Mouse (Mus musculus): ENCODE data around the gene Qpctl. TPM values are rescaled to one million over a fixed set of nuclear protein-coding genes. Genes with fewer than 3 reads are reported as not detected.
A peak's percentile ranks its signal among the peaks of the same experiment; 100 is the strongest.

The Qpctl gene
- total RNA-seq, 1 experiment from 2014 or later = 2.4 TPM

DNA sequence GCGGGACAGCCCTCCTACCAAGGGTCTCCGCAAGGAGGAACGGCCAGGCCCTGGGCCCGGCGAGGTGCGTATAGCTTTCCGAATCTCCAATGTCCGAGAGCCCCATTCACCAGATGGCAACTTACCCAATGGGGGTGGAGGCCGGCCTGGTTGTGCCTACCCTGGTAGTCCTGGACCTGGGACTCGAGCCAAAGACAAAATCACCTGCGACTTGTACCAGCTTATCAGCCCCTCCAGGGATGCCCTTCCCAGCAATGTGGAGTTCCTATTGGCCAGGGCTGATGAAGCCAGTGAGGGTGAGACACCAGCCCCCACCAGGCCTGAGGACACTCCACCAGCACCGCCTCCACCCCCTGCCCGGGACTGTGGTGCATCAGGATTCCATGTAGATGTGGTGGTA, 12.9 kb downstream of the Qpctl start:
- no peak for ATAC-seq (replicated peaks; ENCODE audit: insufficient number of reproducible peaks, low FRiP score, low TSS enrichment, poor library complexity, severe bottlenecking)

DNA sequence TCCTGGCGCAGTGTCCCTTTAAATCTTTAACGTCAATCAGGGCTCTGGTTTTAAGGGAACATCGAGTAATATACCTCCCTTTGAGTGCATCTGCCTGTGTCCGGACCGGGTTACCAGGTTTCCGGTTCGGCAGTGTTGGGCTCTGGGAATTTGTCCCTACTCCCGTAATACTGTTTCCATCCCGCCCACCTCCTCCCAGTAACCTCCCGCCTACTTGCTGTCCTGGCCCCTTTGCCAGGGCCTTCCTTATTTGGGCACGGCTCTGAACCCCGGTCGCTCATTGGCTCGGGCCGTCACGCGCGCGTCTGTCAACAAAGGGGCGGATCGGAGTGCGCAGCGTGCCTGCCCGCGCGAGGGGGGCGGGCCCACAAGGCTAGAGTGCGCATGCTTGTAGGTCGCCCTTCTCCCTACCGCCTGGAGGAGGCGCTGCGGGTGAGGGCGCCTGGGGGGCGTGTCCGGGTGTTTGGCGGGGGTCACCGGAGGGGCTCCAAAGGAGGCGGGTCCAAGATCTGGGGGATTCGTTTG, 17.7 kb downstream of the Qpctl start:
- ATAC-seq (replicated peaks; ENCODE audit: insufficient number of reproducible peaks, low FRiP score, low TSS enrichment, poor library complexity, severe bottlenecking) = peak; percentile 92

GRCm38 (mm10) chr7:19130657-19131056, 18.4 kb downstream of the Qpctl start:
- ATAC-seq (replicated peaks; ENCODE audit: insufficient number of reproducible peaks, low FRiP score, low TSS enrichment, poor library complexity, severe bottlenecking) = no peak

- no peak for ATAC-seq (replicated peaks; ENCODE audit: insufficient number of reproducible peaks, low FRiP score, low TSS enrichment, poor library complexity, severe bottlenecking)
Measured at GRCm38 (mm10) chr7:19129396-19129795, 19.7 kb downstream of the Qpctl start.

DNA sequence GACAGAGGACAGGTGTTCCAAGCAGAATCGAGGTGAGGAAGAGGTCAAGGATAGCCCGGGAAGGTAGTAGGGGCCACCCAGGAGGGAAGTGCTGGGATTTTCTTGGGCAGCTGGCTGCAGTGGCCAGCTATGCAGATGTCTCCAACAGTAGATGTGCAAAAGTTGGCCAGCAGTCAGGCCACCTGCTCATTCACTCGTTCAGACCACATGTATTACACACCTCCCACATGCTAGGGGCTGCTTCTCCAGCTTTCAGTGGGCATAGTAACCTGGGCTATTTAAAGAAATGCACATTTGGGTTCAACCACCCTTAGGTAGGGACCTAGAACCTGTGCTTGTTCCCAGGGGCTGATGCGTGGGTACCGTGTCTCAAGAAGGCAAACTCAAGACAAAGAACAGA, 21.3 kb downstream of the Qpctl start:
- no peak for ATAC-seq (replicated peaks; ENCODE audit: insufficient number of reproducible peaks, low FRiP score, low TSS enrichment, poor library complexity, severe bottlenecking)

DNA sequence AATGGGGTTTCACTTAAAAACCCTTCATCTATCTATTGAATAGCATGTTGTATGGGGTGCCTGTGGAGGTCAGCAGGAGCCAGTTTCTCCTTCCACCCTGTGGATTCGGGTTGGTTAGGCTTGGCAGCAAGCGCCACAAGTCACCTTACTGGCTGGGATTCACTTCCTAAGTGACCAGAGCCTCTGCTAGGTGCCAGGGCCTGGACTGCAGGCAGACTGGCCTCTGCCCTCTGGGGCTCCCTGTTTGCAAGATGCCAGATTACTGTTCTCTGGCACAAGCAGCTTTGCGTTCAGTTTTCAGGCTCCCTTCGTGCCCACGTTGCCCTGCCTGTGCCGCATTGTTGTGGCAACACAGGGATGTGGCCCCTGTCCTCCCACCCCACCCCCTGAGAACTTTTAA, 24.4 kb downstream of the Qpctl start:
- no peak for ATAC-seq (replicated peaks; ENCODE audit: insufficient number of reproducible peaks, low FRiP score, low TSS enrichment, poor library complexity, severe bottlenecking)

GRCm38 (mm10) chr7:19121686-19122085, 27.4 kb downstream of the Qpctl start:
- ATAC-seq (replicated peaks; ENCODE audit: insufficient number of reproducible peaks, low FRiP score, low TSS enrichment, poor library complexity, severe bottlenecking) = no peak

- ATAC-seq (replicated peaks; ENCODE audit: insufficient number of reproducible peaks, low FRiP score, low TSS enrichment, poor library complexity, severe bottlenecking) = peak; percentile 100
Measured at GRCm38 (mm10) chr7:19119631-19120429, 29.3 kb downstream of the Qpctl start, which contains the start of gene Fbxo46. TSS of gene Fbxo46 (plus strand) at chr7:19119859.

DNA sequence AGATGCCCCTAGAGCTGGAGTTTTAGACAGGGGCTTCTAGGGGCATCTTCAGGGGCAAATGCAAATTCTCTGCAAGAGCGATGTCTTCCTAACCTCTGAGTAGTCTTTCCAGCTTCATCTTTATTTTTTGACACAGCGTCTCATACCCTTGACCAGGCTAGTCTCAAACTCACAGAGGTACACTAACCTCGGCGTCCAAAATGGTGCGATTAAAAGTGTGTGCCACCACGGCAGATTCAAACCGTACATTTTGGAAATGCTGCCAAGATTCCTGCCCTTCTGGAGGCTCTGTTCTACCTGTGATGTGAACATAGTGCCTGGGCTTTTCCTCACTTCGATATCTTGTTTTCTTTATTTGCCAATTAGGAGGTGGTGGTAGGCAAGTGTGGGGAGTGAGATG, 30.0 kb downstream of the Qpctl start:
- no peak for ATAC-seq (replicated peaks; ENCODE audit: insufficient number of reproducible peaks, low FRiP score, low TSS enrichment, poor library complexity, severe bottlenecking)

- no peak for ATAC-seq (replicated peaks; ENCODE audit: insufficient number of reproducible peaks, low FRiP score, low TSS enrichment, poor library complexity, severe bottlenecking)
Measured at GRCm38 (mm10) chr7:19118028-19118771, 30.9 kb downstream of the Qpctl start, which contains the start of gene Gm4969. TSS of gene Gm4969 (minus strand) at chr7:19118368.

GRCm38 (mm10) chr7:19109565-19109964, 39.5 kb downstream of the Qpctl start:
- ATAC-seq (replicated peaks; ENCODE audit: insufficient number of reproducible peaks, low FRiP score, low TSS enrichment, poor library complexity, severe bottlenecking) = no peak

GRCm38 (mm10) chr7:19107436-19107835, 41.7 kb downstream of the Qpctl start:
- no peak for ATAC-seq (replicated peaks; ENCODE audit: insufficient number of reproducible peaks, low FRiP score, low TSS enrichment, poor library complexity, severe bottlenecking)

DNA sequence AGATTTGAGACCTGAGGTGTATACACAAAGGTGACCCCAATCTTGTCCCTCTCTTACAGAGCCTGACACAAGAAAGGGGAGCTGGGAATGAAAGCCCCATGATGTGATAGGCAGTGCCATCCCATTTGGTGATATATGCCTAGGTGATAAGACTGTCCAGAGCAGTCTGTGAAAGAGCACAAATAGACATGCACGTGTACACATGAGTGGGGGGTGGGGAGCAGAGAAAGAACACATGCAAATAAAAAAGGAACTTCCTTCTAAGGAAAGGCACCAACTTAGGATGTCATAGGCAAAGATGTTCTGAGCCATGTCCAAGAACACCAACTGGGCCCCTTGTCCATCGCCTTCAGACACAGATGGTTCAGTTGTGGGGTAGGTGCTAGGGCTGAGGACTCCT, 44.6 kb downstream of the Qpctl start:
- ATAC-seq (replicated peaks; ENCODE audit: insufficient number of reproducible peaks, low FRiP score, low TSS enrichment, poor library complexity, severe bottlenecking) = no peak

DNA sequence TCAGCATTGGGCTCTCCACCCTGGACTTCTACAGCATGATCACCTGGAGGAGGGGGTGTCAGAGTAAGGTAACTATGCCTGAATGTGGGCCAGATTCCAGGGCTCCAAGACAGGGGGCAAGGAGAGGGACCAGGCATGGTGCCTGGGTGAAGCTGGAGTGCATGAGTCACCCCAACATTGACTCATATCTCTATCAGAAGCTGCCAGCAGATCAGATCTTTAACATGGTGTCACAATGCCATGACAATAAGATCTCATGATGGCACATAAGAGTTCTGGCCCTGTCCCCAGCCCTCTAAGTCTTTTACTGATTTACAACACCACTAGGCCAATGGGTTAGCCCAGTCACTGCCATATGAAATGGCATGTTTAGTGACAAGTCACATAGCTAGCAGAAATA, 45.4 kb downstream of the Qpctl start:
- no peak for ATAC-seq (replicated peaks; ENCODE audit: insufficient number of reproducible peaks, low FRiP score, low TSS enrichment, poor library complexity, severe bottlenecking)

DNA sequence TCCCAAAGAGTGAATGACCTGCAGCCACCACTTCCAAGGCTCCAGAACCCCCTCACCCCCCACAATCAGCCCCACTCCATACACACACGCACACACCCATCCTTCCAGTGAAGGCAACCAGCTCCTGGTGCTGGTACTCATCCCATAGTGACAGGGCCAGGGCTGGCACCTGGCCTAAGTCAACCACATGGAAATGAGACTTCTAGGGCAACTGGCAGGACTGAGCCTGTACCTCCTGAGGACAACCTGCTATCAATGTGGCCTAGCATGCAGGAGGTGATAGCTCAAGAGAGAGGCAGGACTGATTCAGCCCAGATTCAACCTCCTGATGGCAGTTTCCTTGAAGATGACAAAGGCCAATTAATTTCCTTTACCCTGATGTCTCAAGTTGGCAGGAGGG, 48.8 kb downstream of the Qpctl start:
- no peak for ATAC-seq (replicated peaks; ENCODE audit: insufficient number of reproducible peaks, low FRiP score, low TSS enrichment, poor library complexity, severe bottlenecking)

DNA sequence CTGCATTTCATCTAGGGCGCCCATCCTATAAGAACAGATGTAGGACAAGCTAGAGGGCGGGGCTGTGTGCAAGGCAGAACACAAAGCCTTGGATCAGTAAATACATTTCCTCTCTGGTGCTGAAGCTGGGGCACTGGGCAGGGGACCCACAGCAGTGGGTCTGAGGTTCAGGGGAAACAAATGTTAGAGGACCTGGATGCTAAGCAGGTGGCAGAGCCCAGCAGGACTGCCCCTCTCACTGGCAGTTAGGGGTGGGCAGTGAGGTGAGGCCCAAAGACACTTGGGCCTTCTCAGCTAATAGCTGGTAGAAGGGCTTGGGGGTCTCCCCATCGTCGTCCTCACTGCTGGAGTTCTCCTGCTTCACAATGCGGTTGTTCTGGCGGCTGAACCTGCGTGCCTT, 50.3 kb downstream of the Qpctl start:
- no peak for ATAC-seq (replicated peaks; ENCODE audit: insufficient number of reproducible peaks, low FRiP score, low TSS enrichment, poor library complexity, severe bottlenecking)

GRCm38 (mm10) chr7:19097863-19098262, 51.2 kb downstream of the Qpctl start:
- ATAC-seq (replicated peaks; ENCODE audit: insufficient number of reproducible peaks, low FRiP score, low TSS enrichment, poor library complexity, severe bottlenecking) = no peak

GRCm38 (mm10) chr7:19097217-19097616, 51.9 kb downstream of the Qpctl start:
- ATAC-seq (replicated peaks; ENCODE audit: insufficient number of reproducible peaks, low FRiP score, low TSS enrichment, poor library complexity, severe bottlenecking) = no peak

- ATAC-seq (replicated peaks; ENCODE audit: insufficient number of reproducible peaks, low FRiP score, low TSS enrichment, poor library complexity, severe bottlenecking) = no peak
Measured at GRCm38 (mm10) chr7:19096421-19096976, 52.6 kb downstream of the Qpctl start.

DNA sequence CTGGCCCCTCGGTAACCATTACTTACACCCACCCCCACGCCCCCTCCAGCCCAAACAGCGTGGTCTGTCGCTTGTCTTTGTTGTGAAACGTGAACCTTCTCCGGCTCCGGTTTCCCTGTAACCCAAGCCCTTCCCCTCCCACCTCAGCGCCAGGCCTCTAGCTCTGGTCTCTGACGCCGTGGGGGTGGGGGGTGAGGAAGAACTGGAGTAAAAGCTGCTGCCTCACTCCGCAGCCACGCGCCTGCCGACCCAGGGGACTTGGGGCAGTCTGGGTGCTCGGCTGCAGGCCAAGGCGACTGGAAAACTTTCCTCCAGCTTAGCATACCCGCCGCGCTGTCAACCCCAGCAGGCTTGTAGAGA, 53.4 kb downstream of the Qpctl start:
- no peak for ATAC-seq (replicated peaks; ENCODE audit: insufficient number of reproducible peaks, low FRiP score, low TSS enrichment, poor library complexity, severe bottlenecking)

Measured in monocyte, adult 5-6 weeks (primary cell).